Mouse (Mus musculus): ENCODE measurements around the gene Erich6.
"Not testable (repeated sequence)": the region's sequence is repeated elsewhere in the genome, so short reads cannot be mapped to it uniquely, and the experiment has no call there.

Gene Erich6

DNA sequence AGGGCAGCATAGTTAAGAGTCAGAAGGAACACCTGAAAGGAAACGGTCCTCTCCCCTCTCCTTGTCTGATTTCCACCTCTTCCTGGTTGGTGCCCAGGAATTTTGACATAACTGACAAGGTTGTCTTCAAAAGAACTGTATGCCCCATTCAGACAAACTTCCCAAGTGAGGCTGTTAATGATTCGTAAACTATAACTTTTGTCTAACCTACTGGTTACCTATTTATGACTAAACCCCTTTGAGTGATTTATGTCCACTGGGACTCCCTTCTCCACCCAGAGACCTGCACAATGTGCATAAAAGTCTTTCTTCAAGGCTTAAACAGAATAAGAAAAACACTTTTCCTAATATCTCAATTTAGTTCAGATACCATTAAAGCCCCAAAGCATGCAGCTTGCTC is 10.2 kb upstream of the Erich6 start:
- DNase-seq (ENCODE audit: low read depth, low spot score), result no peak

DNA sequence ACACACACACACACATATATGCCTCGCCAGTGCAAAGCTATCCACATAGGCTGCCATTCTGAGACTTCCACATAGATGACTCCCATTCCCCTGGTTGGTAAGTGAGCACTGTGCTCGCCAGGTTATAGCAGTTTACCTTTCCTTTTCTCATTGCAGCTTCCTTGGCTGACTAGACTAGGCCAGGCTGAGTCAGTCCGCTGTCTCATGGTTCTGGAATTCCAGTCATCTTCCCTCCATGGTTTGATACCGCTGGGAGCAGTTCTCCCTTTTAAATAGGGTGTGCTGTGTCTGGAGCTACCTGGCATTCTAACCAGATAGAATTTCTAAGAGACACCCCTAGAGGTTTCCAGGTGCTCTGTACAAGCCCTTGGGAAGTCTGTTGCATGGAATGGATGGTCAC is 9.2 kb upstream of the Erich6 start:
- no peak for DNase-seq (ENCODE audit: low read depth, low spot score)

DNA sequence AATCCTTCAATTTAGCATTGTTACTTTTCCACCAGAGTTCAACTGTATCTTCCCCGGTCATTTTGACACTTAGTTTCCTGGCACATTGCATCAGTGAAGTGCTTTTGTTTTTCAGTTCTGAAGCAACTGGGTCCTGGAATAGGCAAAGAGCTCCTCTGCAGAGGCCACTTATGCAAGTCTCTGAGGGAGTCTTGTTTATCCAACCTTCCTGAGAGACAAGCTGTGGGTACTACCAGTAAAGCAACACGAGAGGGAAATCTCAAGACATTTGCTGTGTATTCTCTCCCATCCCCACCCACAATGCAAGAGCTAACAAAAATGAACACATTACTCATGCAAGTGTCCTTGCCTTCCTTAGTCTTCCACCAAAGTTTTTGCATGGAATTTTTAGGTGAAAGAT is 5.3 kb downstream of the Erich6 start:
- DNase-seq (ENCODE audit: low read depth, low spot score), result no peak

GRCm38 (mm10) chr3:58624981-58625380 is 12.0 kb downstream of the Erich6 start:
- DNase-seq (ENCODE audit: low read depth, low spot score), result no peak

DNA sequence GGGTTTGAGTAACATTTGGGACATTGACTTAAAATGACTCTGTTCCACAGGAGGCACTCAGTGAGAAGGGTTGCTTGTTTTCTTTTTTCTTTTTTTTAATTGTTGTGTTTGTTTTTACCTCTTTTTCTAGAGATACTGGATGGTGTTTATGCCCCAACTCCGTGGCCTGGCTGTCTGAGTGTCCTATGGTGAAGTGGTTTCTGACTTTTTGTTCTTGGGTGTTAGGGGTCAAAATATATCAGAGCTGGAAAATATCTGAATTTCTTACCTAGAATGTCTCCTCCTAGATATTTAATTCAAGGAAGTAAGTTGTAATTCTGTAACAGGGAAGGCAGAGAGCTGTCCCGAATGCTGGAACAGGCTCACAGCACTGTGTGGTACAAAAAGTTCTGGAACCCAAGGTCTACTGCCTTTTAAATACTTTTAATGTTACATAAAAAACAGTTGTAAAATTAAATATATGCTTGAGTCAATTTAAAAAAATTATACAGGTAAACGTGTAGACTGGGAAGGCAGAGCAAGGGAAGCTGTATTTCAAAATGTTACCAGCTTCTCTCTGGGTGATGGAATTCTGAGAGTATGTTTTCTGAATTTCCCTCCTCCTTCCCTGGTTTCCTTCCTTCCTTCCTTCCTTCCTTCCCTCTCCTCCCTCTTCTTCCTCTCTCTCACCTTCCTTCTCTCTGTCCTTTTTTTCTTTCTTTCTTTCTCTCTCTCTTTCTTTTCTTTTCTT is 14.2 kb downstream of the Erich6 start:
- DNase-seq (ENCODE audit: low read depth, low spot score), result no peak

- DNase-seq (ENCODE audit: low read depth, low spot score), result no peak
Observed at GRCm38 (mm10) chr3:58621066-58621465, 15.9 kb downstream of the Erich6 start.

GRCm38 (mm10) chr3:58609985-58610384 is 27.0 kb downstream of the Erich6 start:
- no peak for DNase-seq (ENCODE audit: low read depth, low spot score)

- DNase-seq (ENCODE audit: low read depth, low spot score), result no peak
Observed at GRCm38 (mm10) chr3:58608506-58608905, 28.5 kb downstream of the Erich6 start.

GRCm38 (mm10) chr3:58593623-58594022 is 43.4 kb downstream of the Erich6 start:
- no peak for DNase-seq (ENCODE audit: low read depth, low spot score)

DNA sequence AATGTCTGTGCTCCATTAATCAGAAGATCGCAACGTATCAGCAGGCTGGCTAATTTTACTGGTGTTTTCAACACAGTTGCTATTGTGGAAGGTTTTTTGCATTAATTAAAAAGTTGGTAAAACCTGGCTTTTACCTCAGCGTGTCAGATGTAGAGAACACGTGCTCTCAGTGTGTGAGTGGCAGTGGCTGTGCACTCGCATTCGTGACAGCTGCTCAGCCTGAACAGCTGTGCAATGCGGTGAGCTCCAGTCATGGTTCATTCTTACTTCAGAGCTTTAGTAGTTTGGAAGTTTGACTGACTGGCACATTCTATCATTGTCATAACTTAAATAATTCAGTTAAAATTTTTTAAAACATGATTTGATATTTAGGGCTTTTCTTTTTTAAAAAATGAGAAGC is 44.3 kb downstream of the Erich6 start:
- DNase-seq (ENCODE audit: low read depth, low spot score), result not testable (repeated sequence)

DNA sequence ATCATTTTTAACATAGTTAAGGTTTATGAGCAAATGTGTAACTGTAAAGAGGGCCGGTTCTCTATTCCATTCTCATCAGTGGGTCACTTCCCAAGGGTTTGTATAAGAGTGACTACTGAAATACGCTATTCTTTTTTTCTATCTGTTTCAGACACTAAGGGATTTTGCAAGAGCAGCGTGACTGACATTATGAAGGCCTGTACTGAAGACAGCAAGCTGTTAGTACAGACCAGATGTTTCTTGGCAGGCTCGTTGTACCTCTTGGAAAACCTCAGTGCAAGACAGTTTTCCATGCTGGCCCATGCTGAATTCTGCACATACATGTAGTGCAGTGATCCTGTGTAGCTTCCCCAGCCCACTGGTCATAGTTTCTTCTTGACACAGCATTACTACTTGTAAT is 46.5 kb downstream of the Erich6 start:
- DNase-seq (ENCODE audit: low read depth, low spot score), result not testable (repeated sequence)

DNA sequence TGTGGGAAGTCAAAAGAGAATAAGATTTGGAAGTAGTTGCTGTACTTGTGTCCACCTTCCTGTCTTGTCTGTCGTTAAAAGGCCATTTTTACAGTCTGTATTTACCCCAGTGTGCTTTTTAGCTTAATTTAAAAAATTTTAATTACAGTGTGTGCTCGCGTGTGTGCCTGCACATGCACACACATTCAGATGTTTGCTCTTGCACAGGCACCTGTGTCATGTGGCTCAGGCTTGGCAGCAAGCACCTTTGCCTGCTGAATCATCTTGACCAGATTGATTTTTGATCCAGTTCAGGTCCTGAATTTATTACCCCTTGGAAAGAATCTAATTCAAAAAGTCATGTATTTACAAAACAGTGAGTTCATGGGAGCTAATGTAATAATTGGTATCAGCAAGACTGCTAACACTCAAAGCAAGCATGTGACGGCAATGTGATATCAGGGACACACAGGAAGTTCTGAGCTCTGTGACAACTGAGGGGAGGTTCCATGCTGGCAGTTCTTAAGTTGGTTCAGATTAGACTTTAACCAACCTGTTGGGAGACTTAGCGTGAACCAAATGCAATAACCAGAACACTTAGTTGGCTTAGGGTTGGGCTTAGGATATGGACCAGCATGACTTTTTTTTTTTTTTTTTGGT is 54.1 kb downstream of the Erich6 start:
- no peak for DNase-seq (ENCODE audit: low read depth, low spot score)

DNA sequence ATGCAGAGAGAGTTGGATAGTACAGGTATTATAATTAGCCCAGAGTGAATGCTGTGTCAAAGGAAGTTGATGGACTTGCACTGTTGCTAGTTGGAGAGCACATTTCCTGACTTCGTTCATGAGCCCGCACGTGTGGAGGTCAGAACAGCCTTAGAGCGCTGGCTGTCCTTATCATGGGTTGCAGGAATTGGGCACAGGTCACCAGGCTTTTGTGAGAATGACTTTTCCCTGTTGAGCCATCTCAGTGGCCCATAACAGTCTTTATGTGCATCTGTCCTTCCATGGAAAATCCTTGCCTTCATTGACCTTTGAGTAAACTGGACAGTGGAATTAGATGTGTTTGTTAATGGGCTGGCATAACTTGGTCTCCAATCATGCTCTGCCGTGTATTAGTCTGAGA is 54.7 kb downstream of the Erich6 start:
- no peak for DNase-seq (ENCODE audit: low read depth, low spot score)

DNA sequence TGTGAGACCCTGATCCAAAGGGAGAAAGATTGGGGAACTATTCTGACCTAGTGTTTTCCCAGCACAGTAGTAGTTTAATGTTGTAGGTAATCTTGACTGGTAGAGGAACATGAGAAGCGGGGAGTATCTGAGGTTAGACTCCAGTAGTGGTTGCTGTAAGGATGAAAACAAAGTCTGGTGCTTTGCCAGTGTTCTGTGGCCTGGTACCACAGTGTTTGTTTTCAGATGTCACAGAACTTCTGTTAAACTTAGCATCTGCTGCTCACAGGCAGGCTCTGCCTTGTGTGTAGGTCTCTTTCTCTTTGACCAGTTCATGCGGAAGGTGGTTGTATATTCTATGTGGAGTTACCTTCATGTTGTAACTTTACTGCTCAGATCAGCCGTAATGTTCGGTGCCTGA is 55.5 kb downstream of the Erich6 start:
- no peak for DNase-seq (ENCODE audit: low read depth, low spot score)

- no peak for DNase-seq (ENCODE audit: low read depth, low spot score)
Observed at GRCm38 (mm10) chr3:58577506-58578050, 59.4 kb downstream of the Erich6 start.

GRCm38 (mm10) chr3:58577067-58577503 is 59.9 kb downstream of the Erich6 start:
- no peak for DNase-seq (ENCODE audit: low read depth, low spot score)

DNA sequence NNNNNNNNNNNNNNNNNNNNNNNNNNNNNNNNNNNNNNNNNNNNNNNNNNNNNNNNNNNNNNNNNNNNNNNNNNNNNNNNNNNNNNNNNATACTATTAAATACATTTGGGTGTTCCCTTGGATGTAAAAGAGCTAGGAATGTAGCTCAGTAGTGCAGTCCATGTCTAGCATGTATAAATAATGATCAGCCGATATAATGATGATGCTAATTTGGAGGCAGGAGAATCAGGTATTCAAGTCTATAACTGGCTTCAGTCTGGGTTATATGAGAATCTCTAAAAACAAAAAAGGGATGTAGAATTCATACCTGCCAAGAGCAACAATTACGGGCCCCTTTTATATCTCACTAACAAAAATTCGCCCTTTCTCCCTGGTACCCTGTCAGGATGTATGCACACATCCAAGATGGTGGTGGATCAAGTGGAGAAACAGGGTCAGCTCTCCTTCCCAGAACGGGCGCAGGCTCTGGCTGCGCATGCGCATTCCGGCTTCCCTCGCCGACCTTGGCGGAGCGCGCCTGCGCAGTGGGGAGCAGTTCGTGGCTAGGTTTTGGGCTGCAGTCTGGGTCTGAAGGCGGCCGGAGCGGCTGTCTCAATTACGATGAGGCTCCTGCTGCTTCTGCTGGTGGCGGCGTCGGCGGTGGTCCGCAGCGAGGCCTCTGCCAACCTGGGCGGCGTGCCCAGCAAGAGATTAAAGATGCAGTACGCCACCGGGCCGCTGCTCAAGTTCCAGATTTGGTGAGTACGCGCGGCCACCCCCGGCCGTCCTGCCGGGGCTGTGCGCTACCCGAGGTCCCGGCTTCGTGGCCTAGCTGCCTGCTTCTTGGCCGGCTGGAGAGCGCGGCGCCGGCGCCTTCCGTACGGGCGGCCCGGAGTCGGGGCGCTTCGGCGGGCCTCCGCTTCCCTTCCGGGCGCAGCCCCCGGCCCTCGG is 60.6 kb downstream of the Erich6 start, which contains the start of gene Selenot:
Selenot (plus strand) TSS at position 500 of the 930 bp plus-strand sequence.
- peak; percentile 88 for DNase-seq (ENCODE audit: low read depth, low spot score)

DNA sequence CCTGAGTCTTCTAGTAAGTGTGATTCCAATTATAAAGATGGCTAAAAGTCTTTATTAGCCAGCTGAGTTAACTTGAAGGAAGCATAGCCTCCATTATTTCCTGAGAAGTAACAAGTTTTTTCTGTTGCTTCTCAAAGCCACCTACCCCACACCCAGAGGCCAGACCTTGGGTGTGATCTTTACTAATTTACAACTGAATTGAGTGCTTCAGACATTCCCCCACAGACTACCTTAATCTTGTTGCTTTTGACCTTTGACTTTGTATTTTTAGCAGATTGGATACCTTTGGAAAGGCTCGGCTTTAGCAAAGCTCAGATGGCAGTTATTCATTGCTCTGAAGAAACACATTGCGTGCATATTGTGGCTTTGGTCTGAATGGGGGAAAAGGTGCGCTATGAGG is 66.2 kb downstream of the Erich6 start:
- DNase-seq (ENCODE audit: low read depth, low spot score), result no peak

Data from brain, embryonic 18.5 days (tissue).